Mouse (Mus musculus) heart, postnatal 14 days (tissue): ENCODE results near the gene Pacrg. TPM values are rescaled to one million over a fixed set of nuclear protein-coding genes. Genes with fewer than 3 reads are reported as not detected.

Experiments used
- DNase-seq, 2 experiments: peaks; one replicate each; pipeline ENCODE4 v3.0.0; 2021 to 2022
- intact Hi-C: fragments of 180-260 bp; cut with DNase I; formaldehyde crosslinking; loops from one replicate; pipeline ENCODE4 v1.15.1; 2025
- total RNA-seq, 2 experiments: library from RNA; stranded (reverse); gene quantifications; 2 replicates each; pipeline ENCODE4 v1.2.3; 2021

Gene Pacrg
- total RNA-seq, 2 experiments from 2014 or later: 0.66 to 1.4 TPM

GRCm38 (mm10) chr17:10392342-10393034, 447.6 kb downstream of the Pacrg start:
- intact Hi-C loops: loop anchor here (5.0 kb wide), 2 partner anchors 55 to 295 kb away; no protein-coding TSS in a partner anchor
- DNase-seq: no peak

GRCm38 (mm10) chr17:10390232-10391172, 449.6 kb downstream of the Pacrg start:
- DNase-seq: peak; percentile 75 to 82
- intact Hi-C loops: loop anchor here (2.0 to 5.0 kb wide), 5 partner anchors 54 to 293 kb away; no protein-coding TSS in a partner anchor

GRCm38 (mm10) chr17:10389740-10390139, 450.4 kb downstream of the Pacrg start:
- DNase-seq: peak in 1 of 2 experiments; percentile 34
- intact Hi-C loops: loop anchor here (2.0 to 5.0 kb wide), 6 partner anchors 19 to 292 kb away; no protein-coding TSS in a partner anchor

- intact Hi-C loops: no loop called here
- DNase-seq: no peak
Measured at GRCm38 (mm10) chr17:10386548-10386947, 453.6 kb downstream of the Pacrg start.

GRCm38 (mm10) chr17:10383406-10383805, 456.7 kb downstream of the Pacrg start:
- DNase-seq: no peak
- intact Hi-C loops: no loop called here

GRCm38 (mm10) chr17:10378467-10379175, 461.5 kb downstream of the Pacrg start:
- DNase-seq: peak; percentile 56 to 70
- intact Hi-C loops: no loop called here

- DNase-seq: no peak
- intact Hi-C loops: no loop called here
Measured at GRCm38 (mm10) chr17:10377606-10378005, 462.5 kb downstream of the Pacrg start.

- intact Hi-C loops: loop anchor here (5.0 kb wide), 1 partner anchor 52 kb away; no protein-coding TSS in a partner anchor
- DNase-seq: no peak
Measured at GRCm38 (mm10) chr17:10374316-10374715, 465.8 kb downstream of the Pacrg start.

- no peak for DNase-seq
- intact Hi-C loops: loop anchor here (2.0 to 5.0 kb wide), 2 partner anchors 51 to 119 kb away; no protein-coding TSS in a partner anchor
Measured at GRCm38 (mm10) chr17:10373727-10374126, 466.4 kb downstream of the Pacrg start.

- DNase-seq: no peak
- intact Hi-C loops: loop anchor here (2.0 to 5.0 kb wide), 2 partner anchors 50 to 121 kb away; no protein-coding TSS in a partner anchor
Measured at GRCm38 (mm10) chr17:10372001-10372785, 467.9 kb downstream of the Pacrg start.

- no peak for DNase-seq
- intact Hi-C loops: loop anchor here (2.0 to 5.0 kb wide), 2 partner anchors 17 to 49 kb away; no protein-coding TSS in a partner anchor
Measured at GRCm38 (mm10) chr17:10371472-10371871, 468.6 kb downstream of the Pacrg start.

GRCm38 (mm10) chr17:10370660-10371130, 469.4 kb downstream of the Pacrg start:
- intact Hi-C loops: loop anchor here (2.0 to 5.0 kb wide), 2 partner anchors 18 to 48 kb away; no protein-coding TSS in a partner anchor
- peak in 1 of 2 experiments; percentile 57 for DNase-seq

- no peak for DNase-seq
- intact Hi-C loops: loop anchor here (2.0 to 5.0 kb wide), 2 partner anchors 19 to 48 kb away; no protein-coding TSS in a partner anchor
Measured at GRCm38 (mm10) chr17:10369961-10370659, 470.0 kb downstream of the Pacrg start.

GRCm38 (mm10) chr17:10367044-10367443, 473.1 kb downstream of the Pacrg start:
- DNase-seq: no peak
- intact Hi-C loops: no loop called here

- intact Hi-C loops: no loop called here
- no peak for DNase-seq
Measured at GRCm38 (mm10) chr17:10366577-10366976, 473.5 kb downstream of the Pacrg start.

GRCm38 (mm10) chr17:10365501-10366482, 474.3 kb downstream of the Pacrg start:
- intact Hi-C loops: no loop called here

GRCm38 (mm10) chr17:10363151-10363550, 477.0 kb downstream of the Pacrg start:
- no peak for DNase-seq
- intact Hi-C loops: no loop called here

More at GRCm38 (mm10) chr17:10365501-10366482, 474.3 kb downstream of the Pacrg start:
- no peak for DNase-seq
